Mouse (Mus musculus) layer of hippocampus, postnatal 10 days (tissue): ENCODE measurements at regions not wholly inside any gene's neighbourhood (a gene's known extent, or its start where the extent isn't known, plus 50 kb on each side); places are given as distances from the start of the nearest gene placed in this dataset.
A peak's percentile ranks its signal among the peaks of the same experiment; 100 is the strongest.

Experiments used
- DNase-seq, 2 experiments: peaks; one replicate each; pipeline ENCODE4 v3.0.0; 2021; ENCODE audit warnings: low spot score in 2 of 2

- DNase-seq, result no peak
Observed at GRCm38 (mm10) chr2:159501039-159501438, 706.4 kb downstream of the Dhx35 start.

- DNase-seq, result no peak
Observed at GRCm38 (mm10) chr2:159519066-159519465, 724.5 kb downstream of the Dhx35 start.

GRCm38 (mm10) chr2:159523739-159524138, 729.1 kb downstream of the Dhx35 start:
- no peak for DNase-seq

GRCm38 (mm10) chr2:159534951-159535350, 740.3 kb downstream of the Dhx35 start:
- peak; percentile 23 to 44 for DNase-seq

GRCm38 (mm10) chr2:159539261-159539660, 744.7 kb downstream of the Dhx35 start:
- no peak for DNase-seq

DNA sequence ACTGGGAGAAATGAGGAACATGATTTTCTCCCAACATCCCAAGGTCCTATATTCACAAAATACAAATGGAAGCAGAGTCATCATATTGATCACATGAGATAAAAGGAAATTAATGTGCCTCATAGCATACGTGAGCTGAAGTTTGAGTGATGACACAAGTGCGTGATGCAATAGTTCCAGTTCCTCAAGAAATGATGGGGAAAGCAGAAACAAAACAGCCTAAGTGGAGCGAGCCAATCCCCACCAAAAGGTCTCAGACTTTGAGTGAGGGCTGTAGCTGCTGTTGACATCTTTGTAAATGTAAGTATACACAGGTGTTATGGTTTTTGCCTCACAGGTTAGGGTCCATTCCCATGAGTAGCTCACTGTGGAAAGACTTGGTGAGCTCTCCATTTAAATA, 763.0 kb downstream of the Dhx35 start:
- DNase-seq, result no peak

GRCm38 (mm10) chr2:159565255-159565654, 768.7 kb downstream of the Gm826 start:
- DNase-seq, result no peak

DNA sequence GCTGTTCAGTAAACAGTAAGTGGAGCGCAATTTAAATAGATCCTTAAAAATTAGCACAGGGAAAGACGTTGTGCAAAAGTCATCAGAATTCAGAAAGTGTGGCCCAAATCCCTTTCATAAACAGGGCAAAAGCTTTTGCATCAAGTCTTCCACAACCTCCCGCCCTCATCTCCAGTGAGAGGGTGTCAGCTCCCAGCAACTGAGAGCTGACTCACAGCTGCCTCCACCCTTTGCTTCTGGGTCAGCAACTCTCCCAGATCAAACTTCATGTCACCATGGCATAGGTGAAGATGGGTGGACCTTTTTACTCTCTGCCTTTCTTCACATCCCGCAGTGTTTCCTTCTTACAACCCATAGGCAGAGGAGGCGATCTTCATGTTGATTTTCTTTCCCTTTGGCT, 768.0 kb downstream of the Gm826 start:
- no peak for DNase-seq

GRCm38 (mm10) chr2:159566461-159566860, 767.5 kb downstream of the Gm826 start:
- DNase-seq, result peak; percentile 30 to 43

- no peak for DNase-seq
Observed at GRCm38 (mm10) chr2:159568391-159568790, 765.6 kb downstream of the Gm826 start.

GRCm38 (mm10) chr2:159571862-159572261, 762.1 kb downstream of the Gm826 start:
- no peak for DNase-seq

DNA sequence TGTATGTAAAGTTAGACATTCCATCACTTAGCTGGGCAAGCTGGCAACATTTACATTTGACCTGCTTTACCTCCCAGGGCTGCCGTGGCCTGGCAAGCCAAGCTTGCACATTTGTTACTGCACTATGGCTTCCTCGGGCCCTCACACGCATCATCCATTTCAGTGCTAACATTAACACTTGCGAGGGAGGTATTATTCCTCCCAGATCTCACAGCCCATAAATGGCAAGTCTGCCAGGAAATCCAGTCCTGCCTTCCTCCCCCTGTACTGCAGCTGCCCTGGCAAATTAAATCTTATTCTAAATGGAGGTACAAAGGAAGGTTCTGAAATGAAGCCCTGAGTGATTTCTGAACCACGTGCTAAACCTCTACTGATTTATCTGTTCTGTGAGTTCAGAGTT, 758.7 kb downstream of the Gm826 start:
- DNase-seq, result no peak

DNA sequence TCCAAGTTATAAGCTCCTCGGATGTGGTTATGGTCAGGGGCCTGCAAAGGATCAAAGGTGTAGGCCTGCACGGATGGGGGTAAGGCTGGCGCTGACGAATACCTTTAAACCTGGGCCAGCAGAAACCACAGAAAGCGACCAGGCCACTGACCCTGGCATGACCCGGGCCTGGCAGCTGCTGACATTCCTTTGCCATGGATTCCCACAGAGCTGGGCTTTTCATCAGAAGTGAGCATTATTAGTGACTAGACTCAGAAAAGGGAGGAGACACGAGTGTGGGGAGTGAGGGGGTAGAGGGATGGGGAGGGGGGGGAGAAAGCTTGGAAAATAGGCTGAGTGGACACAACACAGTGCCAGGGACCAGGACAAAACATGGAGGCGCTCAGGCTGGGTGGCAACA, 750.9 kb downstream of the Gm826 start:
- no peak for DNase-seq

DNA sequence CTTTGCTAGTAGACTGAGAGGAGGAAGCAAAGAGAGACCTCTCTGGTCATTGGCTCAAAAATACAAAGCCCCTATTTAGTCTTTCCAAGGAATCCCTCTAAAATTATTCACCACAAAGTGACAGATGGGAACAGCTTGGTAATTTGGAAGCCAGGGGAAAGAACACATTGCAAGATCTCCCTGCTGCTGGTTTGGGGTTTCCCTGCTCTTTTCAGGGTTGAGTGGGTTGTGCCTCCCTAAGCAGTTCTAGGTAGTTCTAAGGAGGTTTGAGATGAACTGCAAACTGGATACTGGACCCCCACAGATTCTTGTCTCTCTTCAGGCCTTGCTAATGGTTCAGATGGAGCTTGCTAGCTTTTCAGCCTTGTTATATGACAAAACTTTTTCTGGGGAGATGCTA, 749.3 kb downstream of the Gm826 start:
- peak; percentile 17 to 32 for DNase-seq

DNA sequence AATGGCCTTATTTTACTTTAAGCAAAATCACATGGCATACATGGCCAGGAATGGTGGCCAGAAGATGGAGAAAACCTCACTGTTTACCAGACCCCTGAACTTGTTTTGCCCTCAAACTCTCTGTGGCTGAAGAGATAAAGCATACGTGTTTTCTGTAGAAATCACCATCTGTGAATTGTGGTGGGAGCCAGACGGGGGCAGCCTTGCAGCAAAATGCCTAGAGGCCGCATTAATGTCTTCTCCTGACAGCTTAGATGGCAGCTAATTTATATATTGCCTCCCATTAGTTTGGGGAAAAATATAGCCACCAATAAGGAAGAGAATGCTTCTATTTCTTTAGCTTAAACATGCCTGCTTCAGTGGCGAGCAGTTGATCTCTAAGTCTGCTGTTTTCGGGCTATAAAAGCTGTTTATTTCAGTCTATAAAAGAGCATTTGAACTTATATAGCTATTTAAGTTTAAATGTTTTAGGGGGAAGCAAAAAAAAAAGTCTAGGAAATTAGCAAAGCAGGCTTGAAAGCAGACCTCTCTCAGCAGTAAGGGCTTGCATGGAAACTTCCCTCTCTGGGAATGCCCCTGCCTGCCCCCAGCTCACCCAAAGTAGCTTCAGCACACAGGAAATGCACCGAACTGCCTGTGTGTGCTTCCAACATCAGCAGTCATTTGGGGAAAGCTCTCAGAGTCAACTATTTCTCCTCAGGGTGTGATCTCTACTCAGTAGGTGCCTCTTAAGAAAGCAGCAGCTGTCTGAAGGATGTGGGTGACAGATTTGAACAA, 747.1 kb downstream of the Gm826 start:
- no peak for DNase-seq

GRCm38 (mm10) chr2:159591396-159592124, 742.4 kb downstream of the Gm826 start:
- DNase-seq, result no peak

DNA sequence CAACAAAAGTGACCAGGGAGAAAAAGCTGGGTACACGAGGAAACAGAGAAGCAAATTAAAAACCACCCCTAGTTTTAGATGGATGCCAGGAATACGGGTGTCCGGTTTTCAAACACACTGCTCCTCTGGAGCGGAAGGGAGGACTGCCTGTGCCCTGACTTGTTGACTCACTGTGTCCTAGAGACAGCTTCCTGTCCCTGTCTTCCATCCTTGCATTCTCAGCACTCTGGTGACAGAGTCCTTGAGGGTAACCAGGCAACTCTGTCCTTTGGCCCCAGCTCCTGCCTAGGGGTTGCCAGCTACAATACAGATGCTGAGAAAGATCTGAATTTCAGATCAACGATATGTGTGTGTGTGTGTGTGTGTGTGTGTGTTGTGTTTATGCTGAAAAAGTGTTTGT, 741.1 kb downstream of the Gm826 start:
- no peak for DNase-seq

DNA sequence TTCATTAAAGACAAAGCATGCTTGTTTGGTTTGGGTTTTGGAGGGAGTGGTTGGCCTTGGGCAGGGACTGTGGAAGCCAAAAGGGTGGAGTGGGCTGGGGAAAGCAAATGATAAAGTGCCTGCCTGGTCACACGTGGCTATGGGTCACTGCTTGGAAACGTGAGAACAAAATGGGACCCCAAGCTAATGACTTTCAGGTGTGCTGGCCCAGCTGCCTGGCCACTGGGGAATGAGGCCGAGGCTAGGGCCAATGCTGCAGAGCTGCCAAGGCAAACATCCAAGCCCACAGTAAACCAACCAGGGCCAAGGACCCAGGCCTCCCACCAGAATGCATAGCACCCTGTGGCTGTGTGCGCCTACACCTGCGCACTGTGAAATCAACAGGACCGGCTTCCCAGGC, 737.7 kb downstream of the Gm826 start:
- DNase-seq, result no peak

- no peak for DNase-seq
Observed at GRCm38 (mm10) chr2:159598080-159598479, 735.9 kb downstream of the Gm826 start.

- no peak for DNase-seq
Observed at GRCm38 (mm10) chr2:159607191-159607590, 726.8 kb downstream of the Gm826 start.

DNA sequence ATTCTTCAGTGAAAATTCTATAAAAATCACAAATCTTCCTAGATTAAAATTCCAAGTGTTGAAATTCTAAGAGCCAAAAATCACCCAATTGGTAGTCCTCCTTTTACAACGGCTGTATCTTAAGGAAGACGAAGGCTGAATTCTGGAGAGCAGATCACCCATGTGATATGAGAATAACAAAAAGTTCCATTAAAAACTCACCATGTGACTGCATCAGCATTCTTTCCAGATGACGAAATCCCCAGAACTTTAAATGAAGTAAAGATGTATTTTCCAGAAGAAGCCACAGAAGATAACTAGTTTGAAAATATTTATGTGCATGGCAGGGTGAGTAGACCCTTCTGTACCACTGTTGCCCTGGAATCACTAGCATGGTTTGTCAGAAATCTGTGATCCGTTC, 723.5 kb downstream of the Gm826 start:
- DNase-seq, result no peak

DNA sequence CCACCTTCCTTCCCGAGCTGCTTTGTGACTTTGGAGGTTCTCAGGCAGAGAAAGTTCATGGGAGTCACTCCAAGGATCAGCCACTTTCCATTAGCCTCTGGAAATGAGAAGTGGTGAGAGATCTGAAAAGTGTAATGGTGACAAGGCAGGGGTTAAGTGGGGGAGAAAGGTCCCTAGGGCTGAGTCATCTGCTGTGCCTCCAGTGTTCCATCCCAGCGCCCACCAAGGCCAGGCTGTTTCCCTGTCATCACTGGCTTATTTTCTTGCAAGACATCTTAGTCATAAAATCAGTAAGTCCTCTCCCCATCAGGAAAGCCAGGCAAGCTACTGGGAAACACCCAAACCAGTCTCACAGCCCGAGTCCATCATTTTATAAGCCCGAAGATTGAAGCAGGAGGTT, 717.3 kb downstream of the Gm826 start:
- no peak for DNase-seq

DNA sequence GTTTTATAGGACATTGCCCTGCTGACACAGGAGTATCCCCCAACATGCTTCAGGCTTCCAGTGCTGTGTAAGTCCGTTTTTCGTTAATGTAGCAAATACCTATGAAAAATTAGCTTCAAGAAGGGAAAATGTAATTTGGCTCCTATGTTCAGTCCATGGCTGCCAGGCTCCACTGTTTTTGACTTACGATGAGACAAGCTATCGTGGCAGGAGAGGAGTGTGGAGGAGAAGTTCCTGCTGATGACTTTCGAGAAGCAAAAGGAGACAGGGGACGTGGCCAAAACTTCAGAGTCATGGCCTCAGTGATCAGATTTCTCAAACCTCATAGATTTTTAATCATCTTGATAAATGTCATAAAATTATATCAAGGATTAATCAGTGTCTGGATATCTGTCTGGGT, 712.7 kb downstream of the Gm826 start:
- DNase-seq, result no peak
